Mouse (Mus musculus): ENCODE measurements around the gene Vmn2r71. TPM values are rescaled to one million over a fixed set of nuclear protein-coding genes. Genes with fewer than 3 reads are reported as not detected.

Gene Vmn2r71
- not detected in 2 replicates for polyA plus RNA-seq (2012; rRNA removed)

DNA sequence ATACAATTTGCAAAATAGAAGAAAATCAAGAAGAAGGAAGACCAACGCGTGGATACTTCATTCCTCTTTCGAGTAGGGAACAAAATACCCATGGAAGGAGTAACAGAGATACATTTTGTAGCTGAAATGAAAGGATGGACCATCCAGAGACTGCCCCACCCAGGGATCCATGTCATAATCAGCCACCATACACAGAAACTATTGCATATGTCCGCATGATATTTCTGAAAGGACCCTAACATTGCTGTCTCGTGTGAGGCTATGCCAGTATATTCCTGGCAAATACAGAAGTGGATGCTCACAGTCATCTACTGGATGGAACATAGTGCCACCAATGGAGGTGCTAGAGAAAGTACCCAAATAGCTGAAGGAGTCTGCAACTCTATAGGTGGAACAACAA, at the start of gene Vmn2r71:
TSS of gene Vmn2r71 (plus strand) at position 301 of the 400 bp plus-strand sequence.
- no peak for DNase-seq (ENCODE audit: low read depth)

DNA sequence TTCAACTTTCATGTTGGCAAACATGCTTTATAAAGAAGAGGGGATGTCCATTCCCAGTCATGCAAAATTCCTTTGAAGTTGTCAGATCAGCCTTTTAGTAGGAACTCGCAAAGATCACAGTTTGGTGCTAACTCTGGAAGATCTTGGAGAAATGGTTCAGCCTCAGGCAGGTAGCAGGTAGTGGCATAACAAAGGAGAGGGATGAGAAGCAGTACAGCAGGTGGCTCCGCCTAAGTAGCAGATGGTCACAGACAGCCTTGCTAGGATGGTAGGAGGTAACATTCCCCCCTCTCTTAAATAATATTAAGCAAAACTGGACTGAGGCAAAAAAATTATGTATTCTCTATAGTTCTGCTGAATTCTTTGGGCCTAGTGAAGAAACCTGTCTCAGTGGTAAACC, 20.8 kb upstream of the Vmn2r71 start:
- DNase-seq (ENCODE audit: low read depth): no peak

DNA sequence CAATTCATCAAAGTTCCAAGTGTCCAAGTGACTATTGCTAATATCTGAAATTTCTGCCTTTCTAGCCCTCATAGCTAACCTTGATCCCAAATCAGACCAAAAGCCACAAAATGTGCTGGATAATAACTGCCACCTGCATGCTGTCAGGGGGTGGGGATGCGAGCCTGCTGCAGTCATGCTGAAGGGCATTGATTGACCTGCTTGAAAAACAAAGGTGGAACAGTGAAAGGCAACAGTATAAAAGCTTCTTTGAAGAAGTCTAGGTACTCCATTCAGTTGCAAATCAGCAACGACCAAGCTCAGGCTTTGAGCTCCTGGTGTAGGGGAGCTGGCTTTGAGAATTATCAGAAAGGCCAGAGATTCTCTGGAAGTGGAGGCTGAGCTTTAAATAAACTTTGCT, 19.8 kb upstream of the Vmn2r71 start:
- DNase-seq (ENCODE audit: low read depth): no peak

DNA sequence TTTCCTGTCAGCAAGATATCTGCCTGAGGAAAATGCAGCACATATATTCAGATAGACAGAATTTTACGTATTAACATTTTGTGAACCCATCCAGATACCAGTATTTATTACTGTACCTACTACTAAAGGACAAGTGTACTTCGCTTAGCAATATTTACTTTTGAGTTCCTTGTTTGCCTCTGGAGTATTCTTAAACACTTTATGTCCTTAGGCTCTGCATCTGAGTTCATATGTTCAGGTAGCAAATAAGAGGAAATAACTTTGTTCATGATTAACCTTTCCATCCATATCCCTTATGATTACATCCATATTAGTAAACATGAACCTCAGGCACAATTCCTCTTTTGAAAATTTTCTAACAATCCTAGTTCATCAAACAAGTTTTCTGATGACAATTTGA, 6.2 kb downstream of the Vmn2r71 start, which contains the start of gene Vmn2r70:
TSS of gene Vmn2r70 (minus strand) at position 101 of the 400 bp plus-strand sequence.
- no peak for DNase-seq (ENCODE audit: low read depth)

Other genes with a start within 250 kb of the Vmn2r71 start
- gene Vmn2r69, start 147.2 kb upstream of the Vmn2r71 start, polyA plus RNA-seq (2012; rRNA removed): not detected in 2 replicates
- gene Vmn2r70, start 6.1 kb downstream of the Vmn2r71 start, polyA plus RNA-seq (2012; rRNA removed): not detected in 2 replicates
- gene Vmn2r72, start 192.0 kb downstream of the Vmn2r71 start, polyA plus RNA-seq (2012; rRNA removed): not detected in 2 replicates